Mouse (Mus musculus): Measurements from ENCODE around the gene Ly6g. TPM values are rescaled to one million over a fixed set of nuclear protein-coding genes. Genes with fewer than 3 reads are reported as not detected.
"Not testable (repeated sequence)": the region's sequence is repeated elsewhere in the genome, so short reads cannot be mapped to it uniquely, and the experiment has no call there.

Gene Ly6g
- polyA plus RNA-seq (2012; rRNA removed): not detected in 2 replicates

GRCm38 (mm10) chr15:75154940-75155339, at the start of gene Ly6g:
Gene Ly6g, plus strand, starts transcription at chr15:75155240.
- no peak for DNase-seq (ENCODE audit: low read depth)

- not testable (repeated sequence) for DNase-seq (ENCODE audit: low read depth)
These were observed 44.6 kb upstream of the Ly6g start for GRCm38 (mm10) chr15:75110424-75110823.

- not testable (repeated sequence) for DNase-seq (ENCODE audit: low read depth)
These were observed 43.0 kb upstream of the Ly6g start, which contains the start of gene Ly6c2 for GRCm38 (mm10) chr15:75111861-75112630. Gene Ly6c2, minus strand, starts transcription at chr15:75111970.

- no peak for DNase-seq (ENCODE audit: low read depth)
These were observed 38.5 kb upstream of the Ly6g start for GRCm38 (mm10) chr15:75116525-75116924.

GRCm38 (mm10) chr15:75117481-75117880, 37.6 kb upstream of the Ly6g start:
- not testable (repeated sequence) for DNase-seq (ENCODE audit: low read depth)

- DNase-seq (ENCODE audit: low read depth): not testable (repeated sequence)
These were observed 36.3 kb upstream of the Ly6g start for GRCm38 (mm10) chr15:75118742-75119141.

- no peak for DNase-seq (ENCODE audit: low read depth)
These were observed 35.0 kb upstream of the Ly6g start for GRCm38 (mm10) chr15:75120066-75120465.

GRCm38 (mm10) chr15:75132346-75132745, 22.7 kb upstream of the Ly6g start:
- not testable (repeated sequence) for DNase-seq (ENCODE audit: low read depth)

GRCm38 (mm10) chr15:75135090-75135783, 19.8 kb upstream of the Ly6g start:
- not testable (repeated sequence) for DNase-seq (ENCODE audit: low read depth)

GRCm38 (mm10) chr15:75137739-75138138, 17.3 kb upstream of the Ly6g start:
- DNase-seq (ENCODE audit: low read depth): not testable (repeated sequence)

GRCm38 (mm10) chr15:75141812-75142360, 13.2 kb upstream of the Ly6g start:
- DNase-seq (ENCODE audit: low read depth): not testable (repeated sequence)

- DNase-seq (ENCODE audit: low read depth): no peak
These were observed 11.3 kb upstream of the Ly6g start for GRCm38 (mm10) chr15:75143735-75144134.

GRCm38 (mm10) chr15:75153087-75153486, 2.0 kb upstream of the Ly6g start:
- no peak for DNase-seq (ENCODE audit: low read depth)

GRCm38 (mm10) chr15:75157646-75158045, 2.6 kb downstream of the Ly6g start:
- no peak for DNase-seq (ENCODE audit: low read depth)

- no peak for DNase-seq (ENCODE audit: low read depth)
These were observed 20.5 kb downstream of the Ly6g start for GRCm38 (mm10) chr15:75175506-75175905.

GRCm38 (mm10) chr15:75186291-75186690, 31.3 kb downstream of the Ly6g start:
- no peak for DNase-seq (ENCODE audit: low read depth)

GRCm38 (mm10) chr15:75189116-75189515, 34.1 kb downstream of the Ly6g start:
- DNase-seq (ENCODE audit: low read depth): no peak

GRCm38 (mm10) chr15:75190560-75190959, 35.5 kb downstream of the Ly6g start:
- DNase-seq (ENCODE audit: low read depth): not testable (repeated sequence)
